Mouse (Mus musculus) cerebellum, adult 11 months (tissue): ENCODE measurements around the gene Abcb4.
"Not testable (repeated sequence)": the region's sequence is repeated elsewhere in the genome, so short reads cannot be mapped to it uniquely, and the experiment has no call there.

Experiments
- DNase-seq: peaks from one replicate; pipeline ENCODE4 v3.0.0; 2022

The Abcb4 gene

GRCm38 (mm10) chr5:9000006-9000405, 106.5 kb downstream of the Abcb4 start:
- DNase-seq, result not testable (repeated sequence)

GRCm38 (mm10) chr5:9006585-9006984, 113.1 kb downstream of the Abcb4 start:
- DNase-seq, result not testable (repeated sequence)
